Mouse (Mus musculus) spleen, adult 2 months (tissue): ENCODE data around the gene Ak2. TPM values are rescaled to one million over a fixed set of nuclear protein-coding genes. Genes with fewer than 3 reads are reported as not detected.

Source experiments
- DNase-seq, 2 experiments: peaks; one replicate each; pipeline versions ENCODE4 v3.0.0 to v3.0.0-alpha.2; 2012 to 2021; ENCODE audit warnings: low spot score in 2 of 2, low read depth in 1 of 2
- H3K27ac ChIP-seq: fragments of 200-500 bp; 2 replicates; pipeline ENCODE4 v1.5.1; 2012; ENCODE audit warnings: low read length, inconsistent platforms; ENCODE audit not compliant: insufficient read depth
- H3K27me3 ChIP-seq: fragments of 200-500 bp; 2 replicates; pipeline ENCODE4 v1.6.1; 2012; ENCODE audit warnings: mild to moderate bottlenecking, moderate library complexity, low read length, inconsistent platforms; ENCODE audit not compliant: control insufficient read depth, insufficient read depth
- H3K36me3 ChIP-seq: fragments of 200-500 bp; 2 replicates; pipeline ENCODE4 v1.6.1; 2012; ENCODE audit warnings: mild to moderate bottlenecking, low read length, inconsistent platforms; ENCODE audit not compliant: control insufficient read depth, insufficient read depth
- H3K4me1 ChIP-seq: fragments of 200-500 bp; 2 replicates; pipeline ENCODE4 v1.6.1; 2011; ENCODE audit warnings: inconsistent platforms; ENCODE audit not compliant: control insufficient read depth, insufficient read depth, insufficient read length
- H3K4me3 ChIP-seq: fragments of 200-500 bp; 2 replicates; pipeline ENCODE4 v1.5.1; 2011; ENCODE audit warnings: mild to moderate bottlenecking, inconsistent platforms; ENCODE audit not compliant: insufficient read depth, insufficient read length; ENCODE audit errors: extremely low read depth
- CTCF ChIP-seq: fragments of 200-500 bp; IDR thresholded peaks from 2 replicates; pipeline ENCODE4 v1.5.1; 2011; ENCODE audit warnings: mild to moderate bottlenecking, inconsistent platforms; ENCODE audit not compliant: insufficient read depth, insufficient read length, insufficient replicate concordance; ENCODE audit errors: extremely low read depth
- POLR2A ChIP-seq: fragments of 200-500 bp; IDR thresholded peaks from 2 replicates; pipeline ENCODE4 v1.6.1; 2011; ENCODE audit warnings: low read depth, low read length, inconsistent platforms
- WGBS: fragments of 180-500 bp; shearing (Covaris S2); methylation state at CpG from one replicate; pipeline ENCODE4 v1.1.7; 2018; 5-methylcytosine and 5-hydroxymethylcytosine counted together
- polyA plus RNA-seq: library from polyadenylated mRNA; depleted of rRNA; stranded (reverse); fragments of >200 nt; gene quantifications from 2 replicates; pipeline ENCODE4 v1.2.3, GENCODE M21; 2012; rRNA removed

The Ak2 gene
- polyA plus RNA-seq = 32.0 and 32.2 TPM in 2 replicates

GRCm38 (mm10) chr4:128991500-128992008 is at the start of gene Ak2:
Gene Ak2, plus strand, starts transcription at chr4:128991958.
- TF ChIP-seq CTCF (no peak), POLR2A (no peak)
- H3K4me3 ChIP-seq = peak within 1 kb of the TSS; percentile 20; the same call in 1 of the 2 replicates
- 95% methylated on average over 9 of the region's 9 CpGs for WGBS
- no peak within 1 kb of the TSS for H3K27ac ChIP-seq
- DNase-seq = no peak
- H3K4me1 ChIP-seq = peaks cover 10% of the 10 kb centered on the region; the same call in 1 of the 2 replicates
- no peaks in the 10 kb centered on the region for H3K27me3 ChIP-seq
- H3K36me3 ChIP-seq = peaks cover 3% of the 10 kb centered on the region; the same call in 1 of the 2 replicates

- Histone ChIP-seq H3K36me3 (no peaks in the 10 kb centered on the region), H3K4me3 (no peak overlapping the region), H3K27ac (no peak overlapping the region), H3K27me3 (no peaks in the 10 kb centered on the region), H3K4me1 (no peaks in the 10 kb centered on the region)
- WGBS = 65% methylated on average over 3 of the region's 3 CpGs
- no peak for TF ChIP-seq CTCF
- no peak for TF ChIP-seq POLR2A
- DNase-seq = no peak
These were observed 49.4 kb upstream of the Ak2 start for GRCm38 (mm10) chr4:128942346-128942745.

GRCm38 (mm10) chr4:128946736-128947135 is 45.0 kb upstream of the Ak2 start:
- TF ChIP-seq CTCF (no peak), POLR2A (no peak)
- Histone ChIP-seq H3K27me3 (no peaks in the 10 kb centered on the region), H3K36me3 (no peaks in the 10 kb centered on the region), H3K4me1 (no peaks in the 10 kb centered on the region), H3K4me3 (no peak overlapping the region), H3K27ac (no peak overlapping the region)
- no peak for DNase-seq
- WGBS = 91% methylated on average over 9 of the region's 9 CpGs

- H3K4me1 ChIP-seq = no peaks in the 10 kb centered on the region
- H3K27ac ChIP-seq = no peak overlapping the region
- TF ChIP-seq CTCF (no peak), POLR2A (no peak)
- WGBS = 42% methylated on average over 18 of the region's 18 CpGs
- H3K4me3 ChIP-seq = no peak overlapping the region
- H3K27me3 ChIP-seq = no peaks in the 10 kb centered on the region
- H3K36me3 ChIP-seq = no peaks in the 10 kb centered on the region
- DNase-seq = no peak
These were observed 44.3 kb upstream of the Ak2 start for GRCm38 (mm10) chr4:128947326-128947933.

GRCm38 (mm10) chr4:128948137-128948674 is 43.6 kb upstream of the Ak2 start:
- Histone ChIP-seq H3K36me3 (no peaks in the 10 kb centered on the region), H3K4me3 (no peak overlapping the region), H3K27ac (no peak overlapping the region), H3K27me3 (no peaks in the 10 kb centered on the region), H3K4me1 (no peaks in the 10 kb centered on the region)
- peak in 1 of 2 experiments; percentile 33 for DNase-seq
- TF ChIP-seq CTCF (peak; percentile 19; the same call in 1 of the 2 replicates), POLR2A (no peak)
- 26% methylated on average over 6 of the region's 6 CpGs for WGBS

DNA sequence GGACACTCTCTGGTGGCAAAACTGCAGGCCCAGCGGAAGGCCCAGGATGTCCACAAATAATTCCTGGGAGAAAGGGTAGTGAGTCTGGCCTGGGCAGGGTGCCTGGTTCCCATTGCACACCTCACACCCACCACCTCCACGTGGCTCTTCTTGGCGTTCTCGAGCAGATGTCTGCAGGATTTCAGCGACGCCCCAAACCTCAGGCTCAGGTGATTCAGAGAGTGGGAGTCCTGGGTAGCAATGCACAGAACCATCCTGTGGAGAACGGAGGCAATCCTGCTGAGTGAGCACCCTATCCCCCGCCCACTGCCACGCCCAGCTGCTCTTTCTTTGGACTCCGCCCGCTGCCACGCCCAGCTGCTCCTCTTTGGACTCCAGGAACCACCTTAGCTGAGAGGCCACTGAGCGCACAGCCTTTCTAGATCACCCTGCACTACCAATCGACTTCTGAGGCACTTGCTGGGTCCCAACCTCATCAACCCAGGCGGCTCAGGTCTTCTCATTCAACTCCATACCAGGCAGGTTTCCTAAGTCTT is 42.2 kb upstream of the Ak2 start:
- no peak for DNase-seq
- WGBS = 64% methylated on average over 15 of the region's 15 CpGs

More for the DNA sequence above, 42.2 kb upstream of the Ak2 start:
- H3K4me3 ChIP-seq = no peak overlapping the region
- no peaks in the 10 kb centered on the region for H3K4me1 ChIP-seq
- TF ChIP-seq CTCF (no peak), POLR2A (no peak)
- H3K27me3 ChIP-seq = no peaks in the 10 kb centered on the region
- no peaks in the 10 kb centered on the region for H3K36me3 ChIP-seq
- H3K27ac ChIP-seq = no peak overlapping the region
